Mouse (Mus musculus) brain, embryonic 14.5 days (tissue): ENCODE data around the gene Milr1. TPM values are rescaled to one million over a fixed set of nuclear protein-coding genes. Genes with fewer than 3 reads are reported as not detected.
"Not testable (repeated sequence)": the region's sequence is repeated elsewhere in the genome, so short reads cannot be mapped to it uniquely, and the experiment has no call there.

ENCODE experiments used
- DNase-seq: peaks from one replicate; pipeline ENCODE4 v3.0.0-alpha.2; 2011; ENCODE audit warnings: low read depth
- CTCF ChIP-seq: fragments of 200-500 bp; IDR thresholded peaks from 2 replicates; pipeline ENCODE4 v1.5.1; 2012; ENCODE audit warnings: inconsistent platforms, mild to moderate bottlenecking, moderate library complexity, borderline replicate concordance; ENCODE audit not compliant: insufficient read depth, insufficient read length; ENCODE audit errors: extremely low read depth
- POLR2A ChIP-seq: fragments of 200-500 bp; IDR thresholded peaks from 2 replicates; pipeline ENCODE4 v1.6.1; 2012; ENCODE audit warnings: mild to moderate bottlenecking, inconsistent platforms, borderline replicate concordance; ENCODE audit not compliant: poor library complexity, insufficient read depth, insufficient read length, severe bottlenecking; ENCODE audit errors: extremely low read depth
- polyA plus RNA-seq: library from polyadenylated mRNA; depleted of rRNA; stranded (reverse); fragments of >200 nt; gene quantifications from 2 replicates; pipeline ENCODE4 v1.2.3, GENCODE M21; 2012

The Milr1 gene
- polyA plus RNA-seq, 1 experiment = 0.36 TPM

DNA sequence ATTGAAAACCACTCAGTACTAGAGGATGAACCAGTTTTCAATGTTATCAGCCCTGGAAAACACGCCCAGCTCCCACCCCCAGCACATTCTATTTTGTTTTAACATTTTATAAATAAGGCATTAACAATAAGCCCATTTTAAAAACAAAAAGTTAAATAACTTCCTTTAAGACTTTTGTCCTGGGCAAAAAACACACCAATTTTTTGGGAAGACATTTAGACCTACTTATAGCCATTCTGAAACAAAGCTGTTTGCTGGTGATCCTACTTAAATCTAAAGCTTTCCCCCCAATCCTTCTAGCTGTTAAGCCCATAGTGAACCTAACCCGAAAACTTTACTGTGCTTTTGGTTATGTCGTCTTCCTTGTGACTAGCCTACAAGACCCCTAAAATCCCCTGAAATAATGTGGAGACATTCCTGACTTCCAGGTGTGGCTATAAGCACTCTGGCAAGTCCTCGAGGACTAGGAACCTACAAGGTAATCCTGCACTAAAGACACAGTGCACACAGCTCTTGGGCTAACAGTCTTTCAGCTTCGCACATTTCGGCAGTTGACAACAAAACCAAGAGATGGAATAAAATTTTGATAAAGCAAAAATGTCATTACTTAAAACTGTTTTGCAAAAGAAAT lies 29.7 kb downstream of the Milr1 start:
- TF ChIP-seq CTCF (no peak), POLR2A (no peak)
- no peak for DNase-seq

DNA sequence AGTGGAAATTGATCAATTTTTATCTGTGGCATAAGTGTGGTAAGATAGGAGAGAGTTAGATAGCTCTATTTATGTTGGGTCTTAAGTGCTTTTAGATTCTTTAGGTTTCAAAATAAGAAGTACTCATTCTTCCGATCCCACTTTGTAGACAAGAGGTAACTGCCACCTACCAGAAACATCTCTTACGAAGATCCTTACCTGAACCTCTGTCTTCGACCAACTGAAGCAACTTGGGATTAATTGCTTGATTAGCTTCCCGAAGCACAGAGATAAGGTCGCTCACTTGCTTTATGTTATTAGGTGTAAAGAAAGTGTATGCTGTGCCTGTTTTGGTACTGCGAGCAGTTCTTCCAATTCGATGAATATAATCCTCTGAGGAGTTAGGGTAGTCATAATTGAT lies 31.2 kb downstream of the Milr1 start:
- DNase-seq = not testable (repeated sequence)

- no peak for DNase-seq
- no peak for TF ChIP-seq CTCF
These were observed 32.1 kb downstream of the Milr1 start for GRCm38 (mm10) chr11:106782841-106783764.

- DNase-seq = no peak
- no peak for TF ChIP-seq POLR2A
- TF ChIP-seq CTCF = no peak
These were observed 33.5 kb downstream of the Milr1 start for GRCm38 (mm10) chr11:106784476-106784875.

DNA sequence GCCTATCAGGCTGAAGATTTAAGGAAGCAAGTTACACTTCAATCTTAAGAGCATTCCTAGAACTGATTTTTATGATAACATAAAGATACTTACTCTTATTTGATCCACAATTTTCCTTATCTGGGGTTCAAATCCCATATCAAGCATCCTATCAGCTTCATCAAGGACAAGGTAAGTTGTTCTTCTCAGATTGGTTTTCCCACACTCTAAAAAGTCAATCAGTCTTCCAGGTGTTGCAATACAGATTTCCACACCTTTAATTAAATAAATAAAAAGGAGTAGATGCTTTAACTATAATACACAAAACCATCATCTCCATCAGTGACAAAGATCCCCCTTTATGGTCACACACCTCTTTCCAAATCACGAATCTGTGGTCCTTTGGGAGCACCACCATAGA lies 34.0 kb downstream of the Milr1 start:
- DNase-seq = no peak

GRCm38 (mm10) chr11:106787131-106788025 lies 36.4 kb downstream of the Milr1 start:
- no peak for TF ChIP-seq CTCF
- peak; percentile 23; the same call in 1 of the 2 replicates for TF ChIP-seq POLR2A
- peak; percentile 92 for DNase-seq

More for the DNA sequence above, 34.0 kb downstream of the Milr1 start:
- TF ChIP-seq CTCF (no peak), POLR2A (no peak)

DNA sequence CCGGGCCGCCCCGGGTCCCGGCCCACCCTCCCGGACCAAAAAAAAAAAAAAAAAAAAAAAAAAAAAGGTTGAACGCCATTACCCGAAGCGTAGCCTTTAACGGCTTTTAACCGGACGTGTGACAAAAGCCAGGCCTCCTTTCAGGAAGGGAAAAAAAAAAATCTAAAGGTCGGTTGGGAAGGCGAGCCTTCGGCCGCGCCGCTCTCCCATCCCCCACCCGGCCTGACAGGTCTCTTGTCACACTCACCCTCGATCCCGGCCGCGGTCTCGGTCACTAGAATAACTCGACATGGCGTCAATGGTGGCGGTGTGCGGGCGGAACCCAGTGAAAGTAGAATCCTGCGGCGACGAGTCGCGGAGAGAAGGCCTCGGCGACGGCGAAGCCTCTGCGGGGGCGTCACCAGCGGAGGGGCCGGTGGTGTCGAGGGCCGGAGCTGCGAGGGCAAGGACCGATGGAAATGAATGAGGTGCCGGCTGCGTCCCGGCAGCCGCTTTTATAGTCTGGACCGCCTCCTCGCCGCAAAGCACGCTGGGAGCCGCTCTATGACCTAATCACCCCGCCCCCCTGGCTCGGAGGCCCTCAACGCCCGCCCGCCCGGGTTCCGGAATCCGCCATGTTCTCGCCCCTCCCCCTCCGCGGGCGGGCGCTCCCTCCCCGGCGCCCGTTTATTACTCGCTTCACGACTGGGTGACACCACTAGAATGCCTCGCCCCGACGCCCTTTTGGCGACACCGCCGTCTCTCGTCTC lies 37.2 kb downstream of the Milr1 start:
- TF ChIP-seq POLR2A (peak; percentile 99), CTCF (no peak)
- peak; percentile 98 for DNase-seq

DNA sequence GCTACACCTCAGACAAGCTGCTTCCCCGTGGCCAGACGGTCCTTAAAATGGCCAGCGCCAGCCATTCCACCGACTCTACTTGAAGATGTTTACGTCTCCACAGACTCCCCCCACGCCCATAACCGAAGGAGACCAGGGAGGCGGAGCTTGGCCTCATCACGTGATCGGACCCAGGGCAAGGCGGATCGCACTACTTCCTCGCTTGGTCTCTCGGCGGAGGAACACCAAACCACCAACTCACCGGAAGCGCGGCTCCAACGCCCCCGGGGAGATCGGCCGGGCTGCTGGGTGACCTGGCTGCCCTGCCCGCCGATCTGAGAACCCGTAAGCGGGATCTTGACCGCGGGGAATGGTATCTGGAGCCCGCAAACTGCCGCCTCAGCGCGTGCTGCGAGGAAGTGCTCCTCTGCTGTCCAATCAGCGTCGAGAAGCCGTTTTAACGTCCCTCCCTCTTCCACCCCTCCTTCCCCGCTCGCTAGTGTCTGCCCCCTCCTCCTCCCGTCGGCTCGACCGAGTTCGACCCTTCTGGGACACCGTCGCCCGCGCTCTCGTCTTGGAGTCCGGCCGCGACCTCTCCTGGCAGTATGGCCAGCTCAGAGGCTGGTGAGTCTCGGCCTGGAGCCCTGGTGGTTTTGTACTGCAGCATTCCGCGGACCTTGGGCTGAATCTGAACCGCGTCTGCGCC lies 37.9 kb downstream of the Milr1 start, which contains the start of the genes Ddx5 and Cep95:
Ddx5 (minus strand) TSS at position 411 of the 685 bp plus-strand sequence.
Cep95 (plus strand) TSS at position 478 of the 685 bp plus-strand sequence.
- TF ChIP-seq POLR2A = peak; percentile 36; the same call in 1 of the 2 replicates
- TF ChIP-seq CTCF = no peak
- DNase-seq = peak; percentile 99

- no peak for TF ChIP-seq POLR2A
- peak; percentile 63 for DNase-seq
These were observed 38.6 kb downstream of the Milr1 start for GRCm38 (mm10) chr11:106789649-106790048.

- no peak for DNase-seq
- TF ChIP-seq POLR2A = no peak
- TF ChIP-seq CTCF = peak; percentile 5; the same call in 1 of the 2 replicates
These were observed 42.8 kb downstream of the Milr1 start for GRCm38 (mm10) chr11:106793846-106794245.
